Mouse (Mus musculus): ENCODE measurements around the gene Dgkb.

Gene Dgkb

GRCm38 (mm10) chr12:37996417-37996946, 179.0 kb downstream of the Dgkb start:
- no peak for DNase-seq (ENCODE audit: low read depth, low spot score)

GRCm38 (mm10) chr12:38017674-38018073, 200.1 kb downstream of the Dgkb start:
- DNase-seq (ENCODE audit: low read depth, low spot score): no peak

GRCm38 (mm10) chr12:38047256-38047655, 229.7 kb downstream of the Dgkb start:
- no peak for DNase-seq (ENCODE audit: low read depth, low spot score)

- no peak for DNase-seq (ENCODE audit: low read depth, low spot score)
Measured at GRCm38 (mm10) chr12:38088224-38088623, 270.7 kb downstream of the Dgkb start.

GRCm38 (mm10) chr12:38111928-38112327, 294.4 kb downstream of the Dgkb start:
- no peak for DNase-seq (ENCODE audit: low read depth, low spot score)

GRCm38 (mm10) chr12:38114990-38115615, 297.6 kb downstream of the Dgkb start:
- DNase-seq (ENCODE audit: low read depth, low spot score): no peak

GRCm38 (mm10) chr12:38123524-38123923, 306.0 kb downstream of the Dgkb start:
- peak; percentile 56 for DNase-seq (ENCODE audit: low read depth, low spot score)

- no peak for DNase-seq (ENCODE audit: low read depth, low spot score)
Measured at GRCm38 (mm10) chr12:38125297-38125696, 307.8 kb downstream of the Dgkb start.

- no peak for DNase-seq (ENCODE audit: low read depth, low spot score)
Measured at GRCm38 (mm10) chr12:38130209-38130915, 312.8 kb downstream of the Dgkb start.

- no peak for DNase-seq (ENCODE audit: low read depth, low spot score)
Measured at GRCm38 (mm10) chr12:38136379-38136778, 318.9 kb downstream of the Dgkb start.

- no peak for DNase-seq (ENCODE audit: low read depth, low spot score)
Measured at GRCm38 (mm10) chr12:38140039-38140438, 322.5 kb downstream of the Dgkb start.

- DNase-seq (ENCODE audit: low read depth, low spot score): peak; percentile 27
Measured at GRCm38 (mm10) chr12:38232665-38233064, 415.1 kb downstream of the Dgkb start.

- DNase-seq (ENCODE audit: low read depth, low spot score): no peak
Measured at GRCm38 (mm10) chr12:38268856-38269255, 451.3 kb downstream of the Dgkb start.

- DNase-seq (ENCODE audit: low read depth, low spot score): no peak
Measured at GRCm38 (mm10) chr12:38301497-38301896, 484.0 kb downstream of the Dgkb start.

GRCm38 (mm10) chr12:38303841-38304240, 486.3 kb downstream of the Dgkb start:
- peak; percentile 27 for DNase-seq (ENCODE audit: low read depth, low spot score)

GRCm38 (mm10) chr12:38304245-38304644, 486.7 kb downstream of the Dgkb start:
- DNase-seq (ENCODE audit: low read depth, low spot score): no peak

GRCm38 (mm10) chr12:38309885-38310284, 492.4 kb downstream of the Dgkb start:
- DNase-seq (ENCODE audit: low read depth, low spot score): no peak

- no peak for DNase-seq (ENCODE audit: low read depth, low spot score)
Measured at GRCm38 (mm10) chr12:38327729-38328271, 510.3 kb downstream of the Dgkb start.

- no peak for DNase-seq (ENCODE audit: low read depth, low spot score)
Measured at GRCm38 (mm10) chr12:38328779-38329178, 511.3 kb downstream of the Dgkb start.

GRCm38 (mm10) chr12:38342657-38343056, 525.1 kb downstream of the Dgkb start:
- peak; percentile 71 for DNase-seq (ENCODE audit: low read depth, low spot score)

GRCm38 (mm10) chr12:38352481-38352880, 535.0 kb downstream of the Dgkb start:
- DNase-seq (ENCODE audit: low read depth, low spot score): no peak

GRCm38 (mm10) chr12:38356386-38356785, 538.9 kb downstream of the Dgkb start:
- no peak for DNase-seq (ENCODE audit: low read depth, low spot score)

GRCm38 (mm10) chr12:38361491-38361890, 544.0 kb downstream of the Dgkb start:
- no peak for DNase-seq (ENCODE audit: low read depth, low spot score)
